Mouse (Mus musculus): ENCODE measurements around the gene Plekha7. TPM values are rescaled to one million over a fixed set of nuclear protein-coding genes. Genes with fewer than 3 reads are reported as not detected.

The Plekha7 gene
- polyA plus RNA-seq, 1 experiment: 3.8 TPM

- TF ChIP-seq POLR2A (IDR thresholded peaks at IDR 0.05; ENCODE audit: low read depth, low read length) (no peak), CTCF (IDR thresholded peaks at IDR 0.05; ENCODE audit: extremely low read depth, insufficient read depth, insufficient read length, insufficient replicate concordance) (no peak)
- WGBS: 93% methylated on average over 2 of the region's 2 CpGs
- Histone ChIP-seq H3K36me3 (ENCODE audit: control insufficient read depth, insufficient read depth, low read length) (no peaks in the 10 kb centered on the region), H3K27ac (ENCODE audit: insufficient read depth, low read length) (no peak overlapping the region), H3K4me1 (ENCODE audit: control insufficient read depth, insufficient read depth, insufficient read length) (no peaks in the 10 kb centered on the region; the same call in 1 of the 2 replicates), H3K27me3 (ENCODE audit: control insufficient read depth, insufficient read depth, low read length) (no peaks in the 10 kb centered on the region), H3K4me3 (ENCODE audit: extremely low read depth, insufficient read depth, insufficient read length) (no peak overlapping the region)
- no peak for DNase-seq (ENCODE audit: low read depth in 1 of 2, low spot score in 2 of 2)
Measured at GRCm38 (mm10) chr7:116147114-116147513, 161.1 kb downstream of the Plekha7 start.

GRCm38 (mm10) chr7:116145030-116145429 lies 163.1 kb downstream of the Plekha7 start:
- Histone ChIP-seq H3K27me3 (ENCODE audit: control insufficient read depth, insufficient read depth, low read length) (no peaks in the 10 kb centered on the region), H3K4me3 (ENCODE audit: extremely low read depth, insufficient read depth, insufficient read length) (no peak overlapping the region), H3K4me1 (ENCODE audit: control insufficient read depth, insufficient read depth, insufficient read length) (no peaks in the 10 kb centered on the region; the same call in 1 of the 2 replicates), H3K36me3 (ENCODE audit: control insufficient read depth, insufficient read depth, low read length) (no peaks in the 10 kb centered on the region), H3K27ac (ENCODE audit: insufficient read depth, low read length) (no peak overlapping the region)
- TF ChIP-seq POLR2A (IDR thresholded peaks at IDR 0.05; ENCODE audit: low read depth, low read length) (no peak), CTCF (IDR thresholded peaks at IDR 0.05; ENCODE audit: extremely low read depth, insufficient read depth, insufficient read length, insufficient replicate concordance) (no peak)
- no peak for DNase-seq (ENCODE audit: low read depth in 1 of 2, low spot score in 2 of 2)
- WGBS: 92% methylated on average over 6 of the region's 6 CpGs

- no peaks in the 10 kb centered on the region for H3K36me3 ChIP-seq (ENCODE audit: control insufficient read depth, insufficient read depth, low read length)
- no peak overlapping the region for H3K4me3 ChIP-seq (ENCODE audit: extremely low read depth, insufficient read depth, insufficient read length)
- H3K27me3 ChIP-seq (ENCODE audit: control insufficient read depth, insufficient read depth, low read length): no peaks in the 10 kb centered on the region
- DNase-seq (ENCODE audit: low read depth in 1 of 2, low spot score in 2 of 2): no peak
- no peaks in the 10 kb centered on the region for H3K4me1 ChIP-seq (ENCODE audit: control insufficient read depth, insufficient read depth, insufficient read length)
- no peak overlapping the region for H3K27ac ChIP-seq (ENCODE audit: insufficient read depth, low read length)
- WGBS: 83% methylated on average over 3 of the region's 3 CpGs
- TF ChIP-seq POLR2A (IDR thresholded peaks at IDR 0.05; ENCODE audit: low read depth, low read length) (no peak), CTCF (IDR thresholded peaks at IDR 0.05; ENCODE audit: extremely low read depth, insufficient read depth, insufficient read length, insufficient replicate concordance) (no peak)
Measured at GRCm38 (mm10) chr7:116137671-116138070, 170.5 kb downstream of the Plekha7 start.

- Histone ChIP-seq H3K27me3 (ENCODE audit: control insufficient read depth, insufficient read depth, low read length) (no peaks in the 10 kb centered on the region), H3K36me3 (ENCODE audit: control insufficient read depth, insufficient read depth, low read length) (no peaks in the 10 kb centered on the region), H3K27ac (ENCODE audit: insufficient read depth, low read length) (no peak overlapping the region), H3K4me3 (ENCODE audit: extremely low read depth, insufficient read depth, insufficient read length) (no peak overlapping the region), H3K4me1 (ENCODE audit: control insufficient read depth, insufficient read depth, insufficient read length) (no peaks in the 10 kb centered on the region)
- 42% methylated on average over 12 of the region's 12 CpGs for WGBS
- no peak for DNase-seq (ENCODE audit: low read depth in 1 of 2, low spot score in 2 of 2)
- TF ChIP-seq CTCF (IDR thresholded peaks at IDR 0.05; ENCODE audit: extremely low read depth, insufficient read depth, insufficient read length, insufficient replicate concordance): no peak
- no peak for TF ChIP-seq POLR2A (IDR thresholded peaks at IDR 0.05; ENCODE audit: low read depth, low read length)
Measured at GRCm38 (mm10) chr7:116137149-116137548, 171.0 kb downstream of the Plekha7 start.

- WGBS: 88% methylated on average over 31 of the region's 31 CpGs
Measured at GRCm38 (mm10) chr7:116134413-116135292, 173.5 kb downstream of the Plekha7 start.

GRCm38 (mm10) chr7:116132078-116132477 lies 176.1 kb downstream of the Plekha7 start:
- no peak overlapping the region for H3K4me3 ChIP-seq (ENCODE audit: extremely low read depth, insufficient read depth, insufficient read length)
- peak; percentile 76; the same call in 1 of the 2 replicates for TF ChIP-seq CTCF (IDR thresholded peaks at IDR 0.05; ENCODE audit: extremely low read depth, insufficient read depth, insufficient read length, insufficient replicate concordance)
- no peak for TF ChIP-seq POLR2A (IDR thresholded peaks at IDR 0.05; ENCODE audit: low read depth, low read length)
- H3K27ac ChIP-seq (ENCODE audit: insufficient read depth, low read length): no peak overlapping the region
- H3K36me3 ChIP-seq (ENCODE audit: control insufficient read depth, insufficient read depth, low read length): no peaks in the 10 kb centered on the region
- H3K4me1 ChIP-seq (ENCODE audit: control insufficient read depth, insufficient read depth, insufficient read length): no peaks in the 10 kb centered on the region
- DNase-seq (ENCODE audit: low read depth in 1 of 2, low spot score in 2 of 2): peak; percentile 21 to 44
- no peaks in the 10 kb centered on the region for H3K27me3 ChIP-seq (ENCODE audit: control insufficient read depth, insufficient read depth, low read length)
- 16% methylated on average over 5 of the region's 5 CpGs for WGBS

More at GRCm38 (mm10) chr7:116134413-116135292, 173.5 kb downstream of the Plekha7 start:
- TF ChIP-seq POLR2A (IDR thresholded peaks at IDR 0.05; ENCODE audit: low read depth, low read length): no peak
- TF ChIP-seq CTCF (IDR thresholded peaks at IDR 0.05; ENCODE audit: extremely low read depth, insufficient read depth, insufficient read length, insufficient replicate concordance): no peak
- Histone ChIP-seq H3K4me1 (ENCODE audit: control insufficient read depth, insufficient read depth, insufficient read length) (no peaks in the 10 kb centered on the region), H3K27me3 (ENCODE audit: control insufficient read depth, insufficient read depth, low read length) (no peaks in the 10 kb centered on the region), H3K36me3 (ENCODE audit: control insufficient read depth, insufficient read depth, low read length) (no peaks in the 10 kb centered on the region), H3K4me3 (ENCODE audit: extremely low read depth, insufficient read depth, insufficient read length) (no peak overlapping the region), H3K27ac (ENCODE audit: insufficient read depth, low read length) (no peak overlapping the region)
- DNase-seq (ENCODE audit: low read depth in 1 of 2, low spot score in 2 of 2): no peak

GRCm38 (mm10) chr7:116131390-116131789 lies 176.8 kb downstream of the Plekha7 start:
- TF ChIP-seq POLR2A (IDR thresholded peaks at IDR 0.05; ENCODE audit: low read depth, low read length) (no peak), CTCF (IDR thresholded peaks at IDR 0.05; ENCODE audit: extremely low read depth, insufficient read depth, insufficient read length, insufficient replicate concordance) (no peak)
- Histone ChIP-seq H3K27ac (ENCODE audit: insufficient read depth, low read length) (no peak overlapping the region), H3K4me1 (ENCODE audit: control insufficient read depth, insufficient read depth, insufficient read length) (no peaks in the 10 kb centered on the region), H3K4me3 (ENCODE audit: extremely low read depth, insufficient read depth, insufficient read length) (no peak overlapping the region), H3K36me3 (ENCODE audit: control insufficient read depth, insufficient read depth, low read length) (no peaks in the 10 kb centered on the region), H3K27me3 (ENCODE audit: control insufficient read depth, insufficient read depth, low read length) (no peaks in the 10 kb centered on the region)
- WGBS: 34% methylated on average over 4 of the region's 4 CpGs
- no peak for DNase-seq (ENCODE audit: low read depth in 1 of 2, low spot score in 2 of 2)
